Mouse (Mus musculus): ENCODE data around the gene 3110018I06Rik. TPM values are rescaled to one million over a fixed set of nuclear protein-coding genes. Genes with fewer than 3 reads are reported as not detected.

Gene 3110018I06Rik
- not detected in 2 replicates for polyA plus RNA-seq (2012; rRNA removed; ENCODE audit: low replicate concordance)

GRCm38 (mm10) chr12:107488371-107488770, at the start of gene 3110018I06Rik:
Gene 3110018I06Rik, plus strand, starts transcription at chr12:107488632.

Measured in mammary gland, adult 2 months (tissue).